Mouse (Mus musculus) left cerebral cortex, adult 2 months (tissue): ENCODE measurements around the gene Fam19a5. TPM values are rescaled to one million over a fixed set of nuclear protein-coding genes. Genes with fewer than 3 reads are reported as not detected.

Source experiments
- DNase-seq, 2 experiments: peaks; one replicate each; pipeline ENCODE4 v3.0.0; 2021 to 2022; ENCODE audit warnings: low spot score in 2 of 2, mixed read lengths in 1 of 2; ENCODE audit errors: extremely low spot score in 1 of 2
- H3K27ac ChIP-seq: fragments of 200-600 bp; 2 replicates; pipeline ENCODE4 v1.8.1; 2022
- H3K4me3 ChIP-seq: fragments of 200-600 bp; 2 replicates; pipeline ENCODE4 v1.8.1; 2022
- CTCF ChIP-seq: fragments of 200-600 bp; IDR thresholded peaks from 2 replicates; pipeline ENCODE4 v1.8.1; 2022; ENCODE audit warnings: antibody characterized with exemption, mild to moderate bottlenecking, moderate library complexity
- intact Hi-C: fragments of 180-260 bp; cut with DNase I; formaldehyde crosslinking; loops from one replicate; pipeline ENCODE4 v1.15.1; 2025
- total RNA-seq, 2 experiments: library from RNA; stranded (reverse); gene quantifications; 2 replicates each; pipeline ENCODE4 v1.2.3; 2021

The Fam19a5 gene
- total RNA-seq, 2 experiments from 2014 or later = 112 to 119 TPM

DNA sequence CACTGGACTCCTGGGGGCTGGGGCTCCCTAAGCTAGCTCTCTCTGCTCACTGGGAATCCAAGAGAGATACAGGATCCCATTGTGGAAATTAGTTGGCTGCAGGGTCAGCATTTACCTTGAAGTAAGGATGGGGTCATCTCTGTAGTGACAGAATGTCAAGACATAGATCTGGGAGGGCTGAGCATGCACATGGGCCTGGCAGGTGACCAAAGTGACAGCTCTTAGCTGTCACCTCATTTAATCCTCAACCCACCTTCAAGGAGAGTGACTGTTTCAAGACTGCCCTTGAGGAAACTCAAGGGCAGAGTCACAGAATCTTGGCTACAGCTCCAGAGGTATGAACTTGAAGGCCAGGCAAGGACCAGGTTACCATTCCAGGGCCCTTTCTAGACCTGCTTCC lies 93.1 kb downstream of the Fam19a5 start:
- Histone ChIP-seq H3K27ac (no peak overlapping the region), H3K4me3 (no peak overlapping the region)
- TF ChIP-seq CTCF = no peak
- intact Hi-C loops = loop anchor here (5.0 kb wide), 1 partner anchor 65 kb away; no protein-coding TSS in a partner anchor
- no peak for DNase-seq

DNA sequence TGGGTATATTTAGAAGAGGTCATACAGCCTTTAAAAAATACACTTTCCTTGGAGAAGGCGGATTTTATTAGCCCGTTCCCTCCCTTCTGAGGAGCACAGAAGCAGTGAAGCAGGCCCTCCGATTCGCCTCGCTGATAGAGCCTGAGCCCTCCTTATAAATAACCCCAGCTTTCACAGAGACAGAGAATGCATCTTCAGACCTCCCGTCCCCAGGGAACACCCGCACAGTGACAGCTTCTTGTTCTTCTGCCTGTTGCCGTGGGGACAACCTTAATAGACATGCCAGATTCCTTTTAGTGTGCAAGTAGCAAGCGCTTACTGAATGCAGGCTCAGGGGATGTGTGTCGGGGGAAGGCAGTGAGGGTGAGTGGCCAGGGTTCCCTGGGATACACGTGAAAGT lies 94.2 kb downstream of the Fam19a5 start:
- DNase-seq = no peak
- intact Hi-C loops = loop anchor here (5.0 kb wide), 1 partner anchor 64 kb away; no protein-coding TSS in a partner anchor
- TF ChIP-seq CTCF = no peak
- Histone ChIP-seq H3K27ac (no peak overlapping the region), H3K4me3 (no peak overlapping the region)

DNA sequence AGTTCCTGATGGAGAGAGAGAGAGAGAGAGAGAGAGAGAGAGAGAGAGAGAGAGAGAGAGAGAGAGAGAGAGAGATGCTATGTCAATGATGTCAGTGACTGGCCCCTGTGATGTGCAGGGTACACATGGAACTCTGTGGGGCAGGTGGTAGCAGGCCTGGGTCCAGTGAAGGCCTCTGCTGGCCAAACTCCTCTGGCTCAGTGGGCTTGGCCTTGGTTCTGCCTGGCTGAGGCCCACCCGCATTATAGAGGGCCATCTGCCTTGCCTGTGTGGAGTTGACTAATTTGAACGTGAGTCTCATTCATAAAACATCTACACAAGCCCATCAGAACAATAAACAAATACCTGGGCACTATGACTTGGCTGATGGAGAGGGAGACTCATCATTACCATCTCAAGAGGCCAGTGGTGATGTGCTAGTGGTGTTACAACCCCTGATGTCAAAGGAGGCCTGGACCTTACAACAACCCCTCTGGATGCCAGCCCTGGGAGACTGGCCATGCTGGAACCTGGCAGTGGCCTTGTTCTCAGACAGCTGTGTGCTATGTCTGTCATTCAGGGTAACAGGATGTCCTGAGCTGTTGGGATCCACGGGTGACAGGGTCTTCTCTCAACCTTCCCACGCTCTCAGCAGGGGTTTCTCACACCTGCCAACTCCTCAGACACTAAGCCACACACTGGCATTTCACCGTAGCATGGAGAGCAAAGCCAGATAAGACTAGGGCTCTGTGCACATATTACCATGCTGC lies 102.4 kb downstream of the Fam19a5 start:
- Histone ChIP-seq H3K4me3 (no peak overlapping the region), H3K27ac (no peak overlapping the region)
- DNase-seq = no peak
- TF ChIP-seq CTCF = no peak
- intact Hi-C loops = no loop called here

DNA sequence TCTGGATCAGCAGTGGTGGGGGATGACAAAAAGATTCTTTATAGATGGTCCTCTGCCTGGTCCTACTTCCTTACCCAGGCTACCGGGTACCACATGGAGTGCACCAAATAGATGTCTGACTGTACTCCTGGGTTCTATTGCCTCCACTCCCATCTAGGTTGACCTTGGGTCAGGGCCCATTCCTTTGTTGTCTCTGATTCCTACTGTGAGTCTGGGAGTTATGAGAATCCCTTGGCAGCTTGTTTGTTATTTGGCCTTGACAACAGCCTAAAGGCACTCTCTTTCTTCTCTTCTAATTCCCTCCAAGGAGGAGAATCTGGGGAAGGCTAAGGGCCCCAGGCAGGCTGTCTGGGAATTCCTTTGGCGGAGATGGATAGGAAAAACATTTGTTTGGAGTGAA lies 105.6 kb downstream of the Fam19a5 start:
- intact Hi-C loops = no loop called here
- no peak for TF ChIP-seq CTCF
- no peak for DNase-seq
- Histone ChIP-seq H3K27ac (no peak overlapping the region), H3K4me3 (no peak overlapping the region)

DNA sequence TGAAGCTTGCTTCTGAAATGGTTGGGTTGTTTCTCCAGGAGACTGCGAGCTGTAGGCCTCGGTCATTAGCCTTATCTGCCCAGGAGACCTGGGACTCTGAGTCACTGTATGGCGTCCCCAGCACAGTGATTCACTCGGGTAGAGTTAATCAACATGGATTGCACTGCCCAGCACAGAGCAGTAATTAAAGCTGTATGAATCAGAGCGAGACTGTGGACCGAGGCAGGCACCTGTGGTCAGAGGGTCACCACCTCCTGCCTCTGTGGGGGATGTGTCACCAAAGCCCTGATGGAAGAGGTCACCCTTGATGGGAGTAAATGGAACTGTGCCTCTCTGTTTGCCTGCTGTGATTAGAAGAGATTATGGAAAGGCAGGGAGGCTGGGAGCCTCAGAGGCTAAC lies 110.5 kb downstream of the Fam19a5 start:
- no peak for TF ChIP-seq CTCF
- Histone ChIP-seq H3K27ac (no peak overlapping the region), H3K4me3 (no peak overlapping the region)
- intact Hi-C loops = no loop called here
- no peak for DNase-seq

DNA sequence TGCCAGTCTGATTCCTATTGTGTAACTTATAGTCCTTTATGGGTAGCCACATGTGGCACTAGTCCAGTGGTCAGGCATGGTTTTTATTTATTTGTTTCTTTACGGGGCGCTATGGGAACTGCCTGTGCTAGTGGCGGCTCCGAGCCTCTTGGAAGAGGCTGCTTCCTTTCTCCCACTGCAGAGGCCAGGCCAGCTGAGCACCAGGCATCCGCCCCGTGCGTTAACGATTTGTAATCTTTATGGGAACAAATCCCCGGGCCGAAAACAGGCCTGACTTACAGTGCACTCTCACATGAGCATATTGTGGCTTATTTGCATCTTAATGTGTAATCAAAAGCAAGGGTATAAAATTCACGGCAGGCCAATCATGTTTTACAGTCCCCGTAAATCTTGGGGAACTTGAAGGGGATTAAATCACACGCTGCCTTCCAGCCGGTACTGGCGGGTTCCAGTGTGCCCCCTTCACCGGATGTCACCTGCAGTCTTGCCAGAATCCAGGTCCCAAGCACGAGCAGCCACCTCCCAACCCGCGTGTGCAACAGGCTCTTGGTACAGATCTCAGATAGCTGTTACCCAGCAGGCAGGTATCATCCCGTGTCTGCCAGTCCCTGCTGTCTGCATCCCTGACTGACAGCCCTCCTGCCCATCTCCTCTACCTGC lies 112.5 kb downstream of the Fam19a5 start:
- H3K27ac ChIP-seq = no peak overlapping the region
- no peak for DNase-seq
- TF ChIP-seq CTCF = no peak
- intact Hi-C loops = no loop called here
- H3K4me3 ChIP-seq = no peak overlapping the region

DNA sequence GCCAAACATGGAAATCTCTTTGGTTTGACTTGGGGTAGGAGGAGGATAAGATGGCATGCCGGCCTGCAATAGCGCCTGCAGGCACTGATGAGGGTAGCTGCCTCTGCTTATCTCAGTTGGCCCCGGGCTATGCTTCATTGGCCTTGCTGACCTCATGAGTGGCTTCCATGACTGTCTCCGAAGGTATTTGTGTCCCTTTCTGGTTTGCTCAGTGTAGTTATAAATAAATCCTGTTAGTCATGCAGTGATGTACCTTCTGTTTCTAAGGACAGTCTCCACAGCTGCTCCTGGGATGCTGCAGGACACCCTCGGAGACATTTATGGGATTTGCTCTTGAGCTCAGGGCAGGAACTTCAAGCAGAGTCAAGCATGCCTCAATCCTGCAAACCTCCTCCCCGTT lies 115.6 kb downstream of the Fam19a5 start:
- TF ChIP-seq CTCF = no peak
- intact Hi-C loops = no loop called here
- H3K27ac ChIP-seq = peak overlapping the region; percentile 62
- no peak overlapping the region for H3K4me3 ChIP-seq
- no peak for DNase-seq

DNA sequence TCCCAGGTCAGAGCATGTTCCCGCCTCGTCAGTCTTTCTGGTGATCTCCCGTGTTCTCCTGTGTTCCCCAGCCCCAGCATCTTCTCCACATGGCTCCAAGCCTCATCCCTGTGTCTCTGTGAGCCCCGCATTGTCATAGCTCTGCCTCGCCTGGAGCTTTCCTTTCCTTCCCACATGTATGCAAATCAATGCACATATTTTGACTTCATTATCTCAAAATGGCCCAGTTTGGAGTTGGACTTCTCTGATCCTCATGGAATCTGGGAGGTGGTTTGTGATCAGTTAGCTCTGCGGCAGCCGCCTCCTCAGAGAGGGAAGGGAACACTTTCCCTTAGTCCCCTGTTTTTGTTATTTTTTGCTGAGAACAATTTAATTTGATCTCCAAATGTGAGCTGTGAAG lies 117.9 kb downstream of the Fam19a5 start:
- intact Hi-C loops = no loop called here
- no peak for TF ChIP-seq CTCF
- DNase-seq = peak in 1 of 2 experiments; percentile 37
- H3K27ac ChIP-seq = peak overlapping the region; percentile 84
- H3K4me3 ChIP-seq = no peak overlapping the region

DNA sequence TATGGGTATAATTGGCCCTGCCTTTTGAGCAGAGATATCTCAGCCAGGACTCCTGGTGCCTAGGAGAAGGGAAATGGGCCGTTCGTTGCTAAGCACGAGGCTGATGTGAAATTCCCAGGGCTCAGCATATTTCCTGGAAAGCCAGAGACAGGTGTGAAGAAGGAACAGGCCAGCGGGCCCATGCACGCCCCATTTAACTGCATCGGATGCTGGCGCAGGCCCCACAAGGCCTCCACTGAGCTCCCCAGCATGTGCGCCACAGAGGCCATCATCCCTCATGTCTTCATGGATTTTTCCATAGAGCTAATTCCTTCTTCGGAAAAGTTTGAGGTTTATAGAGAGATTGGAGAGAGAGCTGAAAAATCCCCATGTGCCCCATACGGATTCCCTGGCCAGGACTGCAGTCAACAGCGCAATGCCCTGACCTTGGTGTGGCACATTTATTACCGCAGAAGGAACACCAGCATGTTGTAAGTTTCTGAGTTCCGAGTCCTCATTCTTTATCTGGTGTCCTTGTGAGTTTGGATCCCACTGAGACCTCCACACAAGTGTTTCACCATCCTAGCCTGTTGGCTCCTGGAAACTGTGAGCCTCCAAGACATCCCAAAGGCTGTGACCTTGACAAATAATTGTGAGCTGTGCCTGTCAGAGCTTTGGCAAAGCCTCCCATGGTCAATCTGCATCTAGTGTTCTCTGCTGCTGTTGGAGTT lies 122.1 kb downstream of the Fam19a5 start:
- no peak for TF ChIP-seq CTCF
- Histone ChIP-seq H3K4me3 (no peak overlapping the region), H3K27ac (no peak overlapping the region)
- intact Hi-C loops = no loop called here
- no peak for DNase-seq

DNA sequence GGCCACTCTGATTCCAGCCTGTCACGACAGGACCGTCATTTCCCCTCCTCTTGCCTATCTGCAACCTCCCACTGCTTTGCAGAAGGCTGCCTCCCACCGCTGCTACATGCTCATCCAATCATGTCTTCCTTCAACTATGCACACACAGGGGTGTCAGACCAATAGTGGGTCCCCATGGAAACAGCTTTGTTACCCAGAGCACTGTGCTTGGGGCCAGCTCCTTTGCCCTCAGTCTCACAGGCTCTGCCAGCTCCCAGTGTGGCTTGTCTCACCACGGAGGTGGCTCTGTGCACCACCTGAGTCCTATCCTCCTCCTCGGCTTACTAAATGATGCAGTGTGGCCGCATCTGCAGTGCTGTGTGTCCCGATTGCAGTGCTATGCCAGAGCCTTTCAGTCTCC lies 123.3 kb downstream of the Fam19a5 start:
- 0 out of 2 replicates have a peak overlapping the region, but pooled peaks have one; percentile 40 for H3K27ac ChIP-seq
- intact Hi-C loops = no loop called here
- TF ChIP-seq CTCF = no peak
- no peak overlapping the region for H3K4me3 ChIP-seq
- no peak for DNase-seq

DNA sequence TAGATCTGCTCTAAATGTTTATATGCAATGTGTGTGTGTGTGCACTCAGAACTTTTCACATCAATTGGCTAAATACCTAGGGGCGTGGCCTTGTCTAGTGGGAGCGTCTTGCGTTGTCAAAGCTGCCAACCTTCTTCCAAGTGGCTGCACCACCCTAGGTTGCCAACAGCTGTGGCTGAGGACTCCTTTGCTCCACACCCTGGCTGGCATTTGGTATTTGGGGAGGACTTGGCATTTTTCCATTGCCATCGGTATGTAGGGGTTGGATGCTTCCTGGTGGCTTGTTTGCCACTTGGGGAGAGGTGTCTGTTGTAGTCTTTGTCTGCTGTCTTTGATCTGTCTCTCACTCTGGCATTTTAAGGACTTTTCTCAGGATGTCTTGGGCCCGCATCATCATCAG lies 124.0 kb downstream of the Fam19a5 start:
- intact Hi-C loops = no loop called here
- TF ChIP-seq CTCF = no peak
- DNase-seq = no peak
- H3K4me3 ChIP-seq = no peak overlapping the region
- H3K27ac ChIP-seq = no peak overlapping the region

DNA sequence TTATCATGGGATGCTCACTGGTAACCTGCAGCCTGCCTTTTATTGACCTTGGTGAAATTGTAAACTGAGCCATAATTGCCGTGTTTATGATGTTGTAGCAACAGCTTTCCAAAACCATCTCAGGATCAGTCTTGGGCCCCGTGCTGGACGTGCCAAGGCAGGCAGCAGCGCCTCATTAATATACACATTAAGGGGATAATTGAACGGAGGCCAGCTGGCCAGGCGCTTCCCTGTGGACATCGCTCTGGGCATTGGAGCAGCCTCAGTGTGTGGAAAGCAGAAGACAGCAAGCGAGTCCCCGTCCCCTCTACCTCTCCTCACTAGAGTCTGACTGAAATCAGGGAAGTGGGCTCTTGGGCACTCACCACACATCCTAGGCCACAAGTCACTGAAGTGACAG lies 127.8 kb downstream of the Fam19a5 start:
- Histone ChIP-seq H3K4me3 (no peak overlapping the region), H3K27ac (no peak overlapping the region)
- DNase-seq = no peak
- intact Hi-C loops = no loop called here
- TF ChIP-seq CTCF = no peak
